Mouse (Mus musculus): ENCODE measurements around the gene Camk1d. TPM values are rescaled to one million over a fixed set of nuclear protein-coding genes. Genes with fewer than 3 reads are reported as not detected.

Camk1d gene
- polyA plus RNA-seq, 2 experiments = 4.9 to 7.7 TPM

DNA sequence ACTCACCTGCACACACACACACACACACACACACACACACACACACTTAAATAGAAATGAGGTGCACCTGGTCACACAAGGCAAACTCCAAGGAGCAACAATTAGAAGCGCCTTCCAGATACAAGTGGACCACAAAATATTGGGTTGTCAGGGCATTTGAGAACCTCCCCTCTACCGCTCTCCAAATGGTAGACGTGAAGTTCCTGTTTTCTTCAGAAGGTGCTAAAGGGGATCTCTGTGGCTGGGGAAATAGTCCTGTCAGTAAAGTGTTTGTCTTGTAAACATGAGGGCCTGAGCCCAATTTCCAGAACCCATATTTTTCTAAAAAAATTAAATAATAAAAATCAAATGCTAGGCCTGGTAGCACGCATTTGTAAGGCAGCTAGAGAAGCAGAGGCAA lies 4.4 kb downstream of the Camk1d start:
- no peak overlapping the region for H3K27ac ChIP-seq (replicated peaks; ENCODE audit: low read depth, low read length)
- peaks cover 17% of the 10 kb centered on the region for H3K27me3 ChIP-seq (ENCODE audit: control insufficient read depth, insufficient read depth, low read length)
- H3K36me3 ChIP-seq (ENCODE audit: control insufficient read depth, insufficient read depth, low read length) = no peaks in the 10 kb centered on the region
- H3K4me2 ChIP-seq (replicated peaks; ENCODE audit: low read depth, low read length, severe bottlenecking) = no peak overlapping the region
- H3K9me3 ChIP-seq (ENCODE audit: control insufficient read depth, low read length) = no peaks in the 10 kb centered on the region
- H3K4me1 ChIP-seq (ENCODE audit: control insufficient read depth, insufficient read depth, low read length) = peaks cover 9% of the 10 kb centered on the region; the same call in 1 of the 2 replicates
- ATAC-seq (ENCODE audit: low FRiP score, low read depth) (no peak), DNase-seq (ENCODE audit: low spot score) (no peak)
- no peak overlapping the region for H3K4me3 ChIP-seq (replicated peaks; ENCODE audit: low read length)
- no peak for TF ChIP-seq POLR2A (IDR thresholded peaks at IDR 0.05; ENCODE audit: borderline replicate concordance, extremely low read depth, insufficient read depth, insufficient read length)
- WGBS = 81% methylated on average over 4 of the region's 4 CpGs
- no peak overlapping the region for H3K9ac ChIP-seq (ENCODE audit: low read depth, low read length, severe bottlenecking)

- no peak for ATAC-seq (ENCODE audit: low FRiP score, low read depth)
- Histone ChIP-seq H3K4me2 (replicated peaks; ENCODE audit: low read depth, low read length, severe bottlenecking) (no peak overlapping the region), H3K27me3 (ENCODE audit: control insufficient read depth, insufficient read depth, low read length) (peaks cover 12% of the 10 kb centered on the region), H3K9me3 (ENCODE audit: control insufficient read depth, low read length) (no peaks in the 10 kb centered on the region), H3K27ac (replicated peaks; ENCODE audit: low read depth, low read length) (no peak overlapping the region), H3K4me3 (replicated peaks; ENCODE audit: low read length) (no peak overlapping the region), H3K4me1 (ENCODE audit: control insufficient read depth, insufficient read depth, low read length) (peaks cover 4% of the 10 kb centered on the region; the same call in 1 of the 2 replicates), H3K9ac (ENCODE audit: low read depth, low read length, severe bottlenecking) (no peak overlapping the region), H3K36me3 (ENCODE audit: control insufficient read depth, insufficient read depth, low read length) (no peaks in the 10 kb centered on the region)
- 63% methylated on average over 10 of the region's 10 CpGs for WGBS
- no peak for TF ChIP-seq POLR2A (IDR thresholded peaks at IDR 0.05; ENCODE audit: borderline replicate concordance, extremely low read depth, insufficient read depth, insufficient read length)
- no peak for DNase-seq (ENCODE audit: low spot score)
Measured at GRCm38 (mm10) chr2:5707871-5708733, 6.2 kb downstream of the Camk1d start.

DNA sequence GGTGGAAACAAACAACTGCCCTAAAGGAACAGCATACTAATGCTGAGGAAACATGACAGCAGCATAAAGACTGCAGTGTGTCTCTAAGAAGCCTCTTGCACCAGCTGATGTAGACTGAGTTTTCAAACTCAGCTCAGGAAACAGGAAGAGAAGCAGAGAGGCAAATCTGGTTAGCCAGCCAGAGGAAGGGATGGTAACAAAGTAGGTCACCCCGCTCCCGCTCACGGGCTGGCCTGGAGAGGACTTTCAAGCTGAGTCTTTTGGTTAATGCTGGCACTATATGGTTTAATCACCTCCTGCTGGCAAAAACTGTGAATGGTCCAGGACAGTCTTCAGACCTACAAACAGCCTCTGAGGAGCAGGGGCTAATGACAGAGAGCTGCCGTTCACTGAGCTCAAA lies 7.7 kb downstream of the Camk1d start:
- H3K4me1 ChIP-seq (ENCODE audit: control insufficient read depth, insufficient read depth, low read length) = no peaks in the 10 kb centered on the region
- no peak overlapping the region for H3K27ac ChIP-seq (replicated peaks; ENCODE audit: low read depth, low read length)
- H3K4me3 ChIP-seq (replicated peaks; ENCODE audit: low read length) = no peak overlapping the region
- no peaks in the 10 kb centered on the region for H3K36me3 ChIP-seq (ENCODE audit: control insufficient read depth, insufficient read depth, low read length)
- TF ChIP-seq POLR2A (IDR thresholded peaks at IDR 0.05; ENCODE audit: borderline replicate concordance, extremely low read depth, insufficient read depth, insufficient read length) = no peak
- no peak overlapping the region for H3K9ac ChIP-seq (ENCODE audit: low read depth, low read length, severe bottlenecking)
- WGBS = 72% methylated on average over 4 of the region's 4 CpGs
- no peaks in the 10 kb centered on the region for H3K9me3 ChIP-seq (ENCODE audit: control insufficient read depth, low read length)
- H3K27me3 ChIP-seq (ENCODE audit: control insufficient read depth, insufficient read depth, low read length) = no peaks in the 10 kb centered on the region
- no peak overlapping the region for H3K4me2 ChIP-seq (replicated peaks; ENCODE audit: low read depth, low read length, severe bottlenecking)
- DNase-seq (ENCODE audit: low spot score) (no peak), ATAC-seq (ENCODE audit: low FRiP score, low read depth) (no peak)

DNA sequence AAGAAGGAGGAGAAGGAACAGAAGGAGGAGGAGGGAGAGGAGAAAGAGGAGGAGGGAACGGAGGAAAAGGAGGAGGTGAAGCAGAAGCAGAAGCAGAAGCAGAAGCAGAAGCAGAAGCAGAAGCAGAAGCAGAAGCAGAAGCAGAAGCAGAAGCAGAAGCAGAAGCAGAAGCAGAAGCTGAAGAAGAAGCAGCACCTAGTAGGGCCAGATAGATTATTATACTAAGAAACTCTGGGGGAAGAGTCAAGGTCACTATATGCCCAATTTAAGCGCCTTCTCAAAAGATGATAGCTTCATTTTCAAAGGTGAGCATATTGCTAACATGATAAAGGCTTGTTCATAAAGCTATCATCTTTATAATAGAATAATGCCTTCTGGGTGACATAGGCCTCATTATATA lies 11.9 kb downstream of the Camk1d start:
- no peak for TF ChIP-seq POLR2A (IDR thresholded peaks at IDR 0.05; ENCODE audit: borderline replicate concordance, extremely low read depth, insufficient read depth, insufficient read length)
- WGBS = 90% methylated on average over 2 of the region's 2 CpGs
- no peak overlapping the region for H3K9ac ChIP-seq (ENCODE audit: low read depth, low read length, severe bottlenecking)
- H3K9me3 ChIP-seq (ENCODE audit: control insufficient read depth, low read length) = no peaks in the 10 kb centered on the region
- H3K4me3 ChIP-seq (replicated peaks; ENCODE audit: low read length) = no peak overlapping the region
- no peaks in the 10 kb centered on the region for H3K4me1 ChIP-seq (ENCODE audit: control insufficient read depth, insufficient read depth, low read length)
- no peaks in the 10 kb centered on the region for H3K36me3 ChIP-seq (ENCODE audit: control insufficient read depth, insufficient read depth, low read length)
- no peak overlapping the region for H3K4me2 ChIP-seq (replicated peaks; ENCODE audit: low read depth, low read length, severe bottlenecking)
- H3K27me3 ChIP-seq (ENCODE audit: control insufficient read depth, insufficient read depth, low read length) = no peaks in the 10 kb centered on the region
- ATAC-seq (ENCODE audit: low FRiP score, low read depth) = no peak
- no peak overlapping the region for H3K27ac ChIP-seq (replicated peaks; ENCODE audit: low read depth, low read length)
- no peak for DNase-seq (ENCODE audit: low spot score)

DNA sequence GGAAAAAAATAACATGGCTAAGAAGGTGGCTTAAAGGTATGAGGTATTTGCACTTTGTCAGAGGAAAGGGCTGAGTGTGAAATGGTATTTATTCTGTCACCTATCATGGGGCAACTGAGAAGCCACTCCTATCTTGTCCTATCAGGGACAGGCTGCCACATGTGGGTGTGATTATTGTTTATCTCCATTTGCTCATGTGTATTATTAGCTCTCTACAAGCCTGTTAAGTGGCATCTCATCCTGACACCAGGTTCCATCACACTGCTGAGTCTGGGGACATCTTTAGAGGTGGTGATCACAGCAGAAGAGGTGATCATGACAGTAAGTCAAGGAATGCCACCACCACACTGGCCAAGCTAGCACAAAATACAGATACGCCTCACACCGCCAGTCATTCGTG lies 13.4 kb downstream of the Camk1d start:
- Histone ChIP-seq H3K27ac (replicated peaks; ENCODE audit: low read depth, low read length) (no peak overlapping the region), H3K36me3 (ENCODE audit: control insufficient read depth, insufficient read depth, low read length) (no peaks in the 10 kb centered on the region), H3K9ac (ENCODE audit: low read depth, low read length, severe bottlenecking) (no peak overlapping the region), H3K4me2 (replicated peaks; ENCODE audit: low read depth, low read length, severe bottlenecking) (no peak overlapping the region), H3K9me3 (ENCODE audit: control insufficient read depth, low read length) (no peaks in the 10 kb centered on the region), H3K4me3 (replicated peaks; ENCODE audit: low read length) (no peak overlapping the region), H3K4me1 (ENCODE audit: control insufficient read depth, insufficient read depth, low read length) (no peaks in the 10 kb centered on the region), H3K27me3 (ENCODE audit: control insufficient read depth, insufficient read depth, low read length) (no peaks in the 10 kb centered on the region)
- DNase-seq (ENCODE audit: low spot score) (no peak), ATAC-seq (ENCODE audit: low FRiP score, low read depth) (no peak)
- WGBS = 96% methylated on average over 3 of the region's 3 CpGs
- no peak for TF ChIP-seq POLR2A (IDR thresholded peaks at IDR 0.05; ENCODE audit: borderline replicate concordance, extremely low read depth, insufficient read depth, insufficient read length)

Measured in limb, embryonic 14.5 days (tissue).